Mouse (Mus musculus): Measurements from ENCODE around the gene Myo9a. TPM values are rescaled to one million over a fixed set of nuclear protein-coding genes. Genes with fewer than 3 reads are reported as not detected.

The Myo9a gene
- polyA plus RNA-seq, 1 experiment from 2014 or later: 22.9 TPM

GRCm38 (mm10) chr9:59725515-59725914 is 25.2 kb upstream of the Myo9a start:
- no peak overlapping the region for H3K9ac ChIP-seq (replicated peaks)
- ATAC-seq (ENCODE audit: low FRiP score, low read depth): no peak
- H3K27ac ChIP-seq (replicated peaks): no peak overlapping the region
- no peaks in the 10 kb centered on the region for H3K36me3 ChIP-seq
- H3K4me3 ChIP-seq: no peak overlapping the region
- WGBS: 87% methylated on average over 10 of the region's 10 CpGs
- peaks cover 10% of the 10 kb centered on the region; the same call in 1 of the 2 replicates for H3K4me1 ChIP-seq
- no peaks in the 10 kb centered on the region for H3K9me3 ChIP-seq
- H3K27me3 ChIP-seq: 0 out of 2 replicates have a peak, but pooled peaks cover 8% of the 10 kb centered on the region
- H3K4me2 ChIP-seq (replicated peaks): no peak overlapping the region

GRCm38 (mm10) chr9:59727569-59728286 is 23.0 kb upstream of the Myo9a start:
- H3K4me3 ChIP-seq: no peak overlapping the region
- WGBS: 86% methylated on average over 11 of the region's 11 CpGs
- H3K4me1 ChIP-seq: peaks cover 10% of the 10 kb centered on the region; the same call in 1 of the 2 replicates
- H3K27me3 ChIP-seq: no peaks in the 10 kb centered on the region
- H3K36me3 ChIP-seq: no peaks in the 10 kb centered on the region
- no peaks in the 10 kb centered on the region for H3K9me3 ChIP-seq
- H3K4me2 ChIP-seq (replicated peaks): no peak overlapping the region
- no peak overlapping the region for H3K9ac ChIP-seq (replicated peaks)
- no peak for ATAC-seq (ENCODE audit: low FRiP score, low read depth)
- no peak overlapping the region for H3K27ac ChIP-seq (replicated peaks)

GRCm38 (mm10) chr9:59731136-59731535 is 19.6 kb upstream of the Myo9a start:
- Histone ChIP-seq H3K4me3 (no peak overlapping the region), H3K9me3 (no peaks in the 10 kb centered on the region), H3K9ac (replicated peaks) (no peak overlapping the region), H3K4me2 (replicated peaks) (no peak overlapping the region), H3K27me3 (no peaks in the 10 kb centered on the region), H3K4me1 (no peaks in the 10 kb centered on the region), H3K27ac (replicated peaks) (no peak overlapping the region), H3K36me3 (no peaks in the 10 kb centered on the region)
- 95% methylated on average over 5 of the region's 5 CpGs for WGBS
- no peak for ATAC-seq (ENCODE audit: low FRiP score, low read depth)

- Histone ChIP-seq H3K4me1 (no peaks in the 10 kb centered on the region), H3K27ac (replicated peaks) (no peak overlapping the region), H3K9ac (replicated peaks) (no peak overlapping the region), H3K36me3 (peaks cover 9% of the 10 kb centered on the region), H3K4me2 (replicated peaks) (no peak overlapping the region), H3K27me3 (no peaks in the 10 kb centered on the region), H3K4me3 (no peak overlapping the region), H3K9me3 (no peaks in the 10 kb centered on the region)
- ATAC-seq (ENCODE audit: low FRiP score, low read depth): no peak
- WGBS: 80% methylated on average over 6 of the region's 6 CpGs
Observed at GRCm38 (mm10) chr9:59733075-59733474, 17.6 kb upstream of the Myo9a start.

- Histone ChIP-seq H3K4me3 (no peak overlapping the region), H3K36me3 (peaks cover 9% of the 10 kb centered on the region), H3K9me3 (no peaks in the 10 kb centered on the region), H3K27ac (replicated peaks) (no peak overlapping the region), H3K9ac (replicated peaks) (no peak overlapping the region), H3K27me3 (no peaks in the 10 kb centered on the region), H3K4me2 (replicated peaks) (no peak overlapping the region), H3K4me1 (no peaks in the 10 kb centered on the region)
- 69% methylated on average over 4 of the region's 4 CpGs for WGBS
- ATAC-seq (ENCODE audit: low FRiP score, low read depth): no peak
Observed at GRCm38 (mm10) chr9:59735394-59735793, 15.3 kb upstream of the Myo9a start.

GRCm38 (mm10) chr9:59740593-59740992 is 10.1 kb upstream of the Myo9a start:
- Histone ChIP-seq H3K4me1 (no peaks in the 10 kb centered on the region), H3K27ac (replicated peaks) (no peak overlapping the region), H3K9ac (replicated peaks) (no peak overlapping the region), H3K4me3 (no peak overlapping the region), H3K9me3 (no peaks in the 10 kb centered on the region), H3K36me3 (peaks cover 9% of the 10 kb centered on the region), H3K4me2 (replicated peaks) (no peak overlapping the region), H3K27me3 (no peaks in the 10 kb centered on the region)
- 92% methylated on average over 2 of the region's 2 CpGs for WGBS
- no peak for ATAC-seq (ENCODE audit: low FRiP score, low read depth)

- H3K9me3 ChIP-seq: no peaks in the 10 kb centered on the region
- WGBS: 96% methylated on average over 3 of the region's 3 CpGs
Observed at GRCm38 (mm10) chr9:59743903-59744302, 6.8 kb upstream of the Myo9a start.

GRCm38 (mm10) chr9:59748387-59748786 is 2.3 kb upstream of the Myo9a start:
- H3K27ac ChIP-seq (replicated peaks): no peak overlapping the region
- whole genome bisulfite sequencing: 96% methylated on average over 2 of the region's 2 CpGs
- no peaks in the 10 kb centered on the region for H3K36me3 ChIP-seq
- no peak overlapping the region for H3K9ac ChIP-seq (replicated peaks)
- no peaks in the 10 kb centered on the region for H3K9me3 ChIP-seq
- H3K4me1 ChIP-seq: peaks cover 13% of the 10 kb centered on the region
- no peak overlapping the region for H3K4me2 ChIP-seq (replicated peaks)
- no peak for ATAC-seq (ENCODE audit: low FRiP score, low read depth)
- no peaks in the 10 kb centered on the region for H3K27me3 ChIP-seq
- no peak overlapping the region for H3K4me3 ChIP-seq

More at GRCm38 (mm10) chr9:59743903-59744302, 6.8 kb upstream of the Myo9a start:
- Histone ChIP-seq H3K36me3 (no peaks in the 10 kb centered on the region), H3K4me2 (replicated peaks) (no peak overlapping the region), H3K4me3 (no peak overlapping the region), H3K27ac (replicated peaks) (no peak overlapping the region), H3K4me1 (0 out of 2 replicates have a peak, but pooled peaks cover under 1% of the 10 kb centered on the region), H3K27me3 (no peaks in the 10 kb centered on the region), H3K9ac (replicated peaks) (no peak overlapping the region)
- ATAC-seq (ENCODE audit: low FRiP score, low read depth): no peak

- Histone ChIP-seq H3K9ac (replicated peaks) (no peak overlapping the region), H3K4me3 (no peak overlapping the region), H3K9me3 (no peaks in the 10 kb centered on the region), H3K36me3 (no peaks in the 10 kb centered on the region), H3K27me3 (no peaks in the 10 kb centered on the region), H3K4me1 (peaks cover 13% of the 10 kb centered on the region), H3K27ac (replicated peaks) (no peak overlapping the region), H3K4me2 (replicated peaks) (no peak overlapping the region)
- ATAC-seq (ENCODE audit: low FRiP score, low read depth): no peak
- 94% methylated on average over 11 of the region's 11 CpGs for WGBS
Observed at GRCm38 (mm10) chr9:59748969-59749368, 1.7 kb upstream of the Myo9a start.

- no peak for ATAC-seq (ENCODE audit: low FRiP score, low read depth)
- Histone ChIP-seq H3K9ac (replicated peaks) (peak overlapping the region; percentile 70), H3K27ac (replicated peaks) (peak overlapping the region; percentile 82), H3K9me3 (no peaks in the 10 kb centered on the region), H3K27me3 (no peaks in the 10 kb centered on the region), H3K4me3 (peak overlapping the region; percentile 94), H3K4me2 (replicated peaks) (peak overlapping the region; percentile 80), H3K36me3 (no peaks in the 10 kb centered on the region), H3K4me1 (peaks cover 13% of the 10 kb centered on the region)
- 38% methylated on average over 12 of the region's 12 CpGs for WGBS
Observed at GRCm38 (mm10) chr9:59749581-59750265, 973 bp upstream of the Myo9a start.

- Histone ChIP-seq H3K36me3 (no peaks in the 10 kb centered on the region), H3K9ac (replicated peaks) (peak overlapping the region; percentile 92), H3K9me3 (no peaks in the 10 kb centered on the region), H3K4me1 (peaks cover 13% of the 10 kb centered on the region), H3K27ac (replicated peaks) (peak overlapping the region; percentile 95), H3K4me2 (replicated peaks) (peak overlapping the region; percentile 80), H3K4me3 (peak overlapping the region; percentile 94), H3K27me3 (no peaks in the 10 kb centered on the region)
- ATAC-seq (ENCODE audit: low FRiP score, low read depth): peak; percentile 92
- 3% methylated on average over 32 of the region's 49 CpGs for WGBS
Observed at GRCm38 (mm10) chr9:59751066-59751581, 428 bp downstream of the Myo9a start.

GRCm38 (mm10) chr9:59751966-59752365 is 1.3 kb downstream of the Myo9a start:
- H3K27ac ChIP-seq (replicated peaks): 0 out of 2 replicates have a peak overlapping the region, but pooled peaks have one; percentile 95
- H3K4me2 ChIP-seq (replicated peaks): peak overlapping the region; percentile 80
- H3K4me3 ChIP-seq: peak overlapping the region; percentile 94
- H3K9ac ChIP-seq (replicated peaks): peak overlapping the region; percentile 92
- H3K36me3 ChIP-seq: no peaks in the 10 kb centered on the region
- H3K9me3 ChIP-seq: no peaks in the 10 kb centered on the region
- 6% methylated on average over 2 of the region's 2 CpGs for WGBS
- H3K27me3 ChIP-seq: no peaks in the 10 kb centered on the region
- no peak for ATAC-seq (ENCODE audit: low FRiP score, low read depth)
- H3K4me1 ChIP-seq: peaks cover 13% of the 10 kb centered on the region

All from midbrain, embryonic 12.5 days (tissue).